Mouse (Mus musculus): ENCODE measurements around the gene Krtap24-1. TPM values are rescaled to one million over a fixed set of nuclear protein-coding genes. Genes with fewer than 3 reads are reported as not detected.
A peak's percentile ranks its signal among the peaks of the same experiment; 100 is the strongest.

The Krtap24-1 gene
- not detected in 2 replicates for polyA plus RNA-seq (2012; rRNA removed)

DNA sequence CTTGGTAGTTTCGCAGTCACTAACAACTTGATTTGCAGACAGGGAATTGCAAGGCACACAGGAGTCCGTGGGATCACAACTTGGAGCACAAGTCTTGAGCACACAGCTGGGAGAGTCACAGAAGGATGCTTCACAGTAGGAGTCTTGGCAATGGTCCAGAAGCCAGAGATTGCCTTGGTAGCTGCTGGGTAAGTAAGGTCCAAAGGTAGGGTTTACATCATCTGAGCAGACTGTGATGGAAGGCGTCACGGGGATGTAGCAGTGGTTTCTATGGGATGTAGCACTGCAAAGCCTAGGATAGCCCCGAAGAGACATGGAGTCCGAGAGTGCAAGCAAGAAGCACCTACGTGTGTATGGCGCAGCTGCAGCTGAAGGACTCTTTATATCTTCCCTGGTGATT, at the start of gene Krtap24-1:
TSS of gene Krtap24-1 (minus strand) at position 358 of the 400 bp plus-strand sequence.
- H3K27me3 ChIP-seq (replicated peaks; ENCODE audit: control insufficient read depth, insufficient read depth, low read length): no peaks in the 10 kb centered on the region
- H3K4me1 ChIP-seq (ENCODE audit: control insufficient read depth, insufficient read depth, low read length): no peaks in the 10 kb centered on the region
- TF ChIP-seq POLR2A (IDR thresholded peaks at IDR 0.05; ENCODE audit: low read depth, low read length) (no peak), CTCF (conservative IDR thresholded peaks at IDR 0.05; ENCODE audit: insufficient read depth, insufficient read length, low read depth, low read length) (no peak)
- no peak within 1 kb of the TSS for H3K27ac ChIP-seq (ENCODE audit: insufficient read depth, low read depth, low read length)
- H3K36me3 ChIP-seq (ENCODE audit: control insufficient read depth, insufficient read depth, low read length): no peaks in the 10 kb centered on the region
- peak; percentile 11 for DNase-seq
- no peak within 1 kb of the TSS for H3K4me3 ChIP-seq (ENCODE audit: insufficient read depth, low read depth, low read length)
- 90% methylated on average over 8 of the region's 8 CpGs for whole genome bisulfite sequencing

- no peak overlapping the region for H3K4me3 ChIP-seq (ENCODE audit: insufficient read depth, low read depth, low read length)
- peak; percentile 75 for TF ChIP-seq CTCF (conservative IDR thresholded peaks at IDR 0.05; ENCODE audit: insufficient read depth, insufficient read length, low read depth, low read length)
- no peak for TF ChIP-seq POLR2A (IDR thresholded peaks at IDR 0.05; ENCODE audit: low read depth, low read length)
- H3K36me3 ChIP-seq (ENCODE audit: control insufficient read depth, insufficient read depth, low read length): no peaks in the 10 kb centered on the region
- no peaks in the 10 kb centered on the region for H3K4me1 ChIP-seq (ENCODE audit: control insufficient read depth, insufficient read depth, low read length)
- H3K27me3 ChIP-seq (replicated peaks; ENCODE audit: control insufficient read depth, insufficient read depth, low read length): no peaks in the 10 kb centered on the region
- H3K27ac ChIP-seq (ENCODE audit: insufficient read depth, low read depth, low read length): no peak overlapping the region
- 60% methylated on average over 1 of the region's 1 CpGs for WGBS
- peak; percentile 28 for DNase-seq
Measured at GRCm38 (mm10) chr16:88657426-88657825, 45.3 kb upstream of the Krtap24-1 start.

- Histone ChIP-seq H3K4me1 (ENCODE audit: control insufficient read depth, insufficient read depth, low read length) (no peaks in the 10 kb centered on the region; the same call in 1 of the 2 replicates), H3K36me3 (ENCODE audit: control insufficient read depth, insufficient read depth, low read length) (no peaks in the 10 kb centered on the region), H3K27ac (ENCODE audit: insufficient read depth, low read depth, low read length) (no peak overlapping the region), H3K4me3 (ENCODE audit: insufficient read depth, low read depth, low read length) (no peak overlapping the region), H3K27me3 (replicated peaks; ENCODE audit: control insufficient read depth, insufficient read depth, low read length) (no peaks in the 10 kb centered on the region)
- no peak for TF ChIP-seq CTCF (conservative IDR thresholded peaks at IDR 0.05; ENCODE audit: insufficient read depth, insufficient read length, low read depth, low read length)
- no peak for TF ChIP-seq POLR2A (IDR thresholded peaks at IDR 0.05; ENCODE audit: low read depth, low read length)
- WGBS: 36% methylated on average over 2 of the region's 2 CpGs
- peak; percentile 63 for DNase-seq
Measured at GRCm38 (mm10) chr16:88651952-88652351, 39.9 kb upstream of the Krtap24-1 start.

DNA sequence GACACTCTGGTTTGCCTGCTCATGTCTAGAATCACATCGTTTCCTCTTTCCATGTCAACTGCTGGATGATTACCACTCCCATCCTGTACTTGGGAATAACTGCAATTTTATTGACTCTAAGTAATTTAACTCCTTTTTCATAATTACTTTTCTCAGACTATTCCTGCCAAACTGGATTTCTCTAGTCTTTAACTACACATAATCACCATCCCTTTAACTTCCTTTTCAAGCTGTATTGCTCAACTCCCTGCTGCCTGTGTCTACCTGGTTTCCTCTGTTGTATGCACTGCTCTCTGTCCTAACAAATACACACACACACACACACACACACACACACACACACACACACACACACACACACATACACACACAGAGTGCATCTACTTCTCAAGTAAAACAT, 39.0 kb upstream of the Krtap24-1 start:
- 35% methylated on average over 1 of the region's 1 CpGs for WGBS
- no peak overlapping the region for H3K27ac ChIP-seq (ENCODE audit: insufficient read depth, low read depth, low read length)
- no peaks in the 10 kb centered on the region for H3K27me3 ChIP-seq (replicated peaks; ENCODE audit: control insufficient read depth, insufficient read depth, low read length)
- no peak overlapping the region for H3K4me3 ChIP-seq (ENCODE audit: insufficient read depth, low read depth, low read length)
- no peaks in the 10 kb centered on the region; the same call in 1 of the 2 replicates for H3K4me1 ChIP-seq (ENCODE audit: control insufficient read depth, insufficient read depth, low read length)
- H3K36me3 ChIP-seq (ENCODE audit: control insufficient read depth, insufficient read depth, low read length): no peaks in the 10 kb centered on the region
- DNase-seq: no peak
- TF ChIP-seq CTCF (conservative IDR thresholded peaks at IDR 0.05; ENCODE audit: insufficient read depth, insufficient read length, low read depth, low read length): no peak

- H3K36me3 ChIP-seq (ENCODE audit: control insufficient read depth, insufficient read depth, low read length): no peaks in the 10 kb centered on the region
- TF ChIP-seq CTCF (conservative IDR thresholded peaks at IDR 0.05; ENCODE audit: insufficient read depth, insufficient read length, low read depth, low read length) (no peak), POLR2A (IDR thresholded peaks at IDR 0.05; ENCODE audit: low read depth, low read length) (no peak)
- 61% methylated on average over 10 of the region's 10 CpGs for WGBS
- DNase-seq: no peak
- no peaks in the 10 kb centered on the region; the same call in 1 of the 2 replicates for H3K4me1 ChIP-seq (ENCODE audit: control insufficient read depth, insufficient read depth, low read length)
- no peak within 1 kb of the TSS for H3K4me3 ChIP-seq (ENCODE audit: insufficient read depth, low read depth, low read length)
- H3K27ac ChIP-seq (ENCODE audit: insufficient read depth, low read depth, low read length): no peak within 1 kb of the TSS
- H3K27me3 ChIP-seq (replicated peaks; ENCODE audit: control insufficient read depth, insufficient read depth, low read length): no peaks in the 10 kb centered on the region
Measured at GRCm38 (mm10) chr16:88647358-88647846, 35.3 kb upstream of the Krtap24-1 start, which contains the start of gene Krtap26-1. Gene Krtap26-1, minus strand, starts transcription at chr16:88647796.

DNA sequence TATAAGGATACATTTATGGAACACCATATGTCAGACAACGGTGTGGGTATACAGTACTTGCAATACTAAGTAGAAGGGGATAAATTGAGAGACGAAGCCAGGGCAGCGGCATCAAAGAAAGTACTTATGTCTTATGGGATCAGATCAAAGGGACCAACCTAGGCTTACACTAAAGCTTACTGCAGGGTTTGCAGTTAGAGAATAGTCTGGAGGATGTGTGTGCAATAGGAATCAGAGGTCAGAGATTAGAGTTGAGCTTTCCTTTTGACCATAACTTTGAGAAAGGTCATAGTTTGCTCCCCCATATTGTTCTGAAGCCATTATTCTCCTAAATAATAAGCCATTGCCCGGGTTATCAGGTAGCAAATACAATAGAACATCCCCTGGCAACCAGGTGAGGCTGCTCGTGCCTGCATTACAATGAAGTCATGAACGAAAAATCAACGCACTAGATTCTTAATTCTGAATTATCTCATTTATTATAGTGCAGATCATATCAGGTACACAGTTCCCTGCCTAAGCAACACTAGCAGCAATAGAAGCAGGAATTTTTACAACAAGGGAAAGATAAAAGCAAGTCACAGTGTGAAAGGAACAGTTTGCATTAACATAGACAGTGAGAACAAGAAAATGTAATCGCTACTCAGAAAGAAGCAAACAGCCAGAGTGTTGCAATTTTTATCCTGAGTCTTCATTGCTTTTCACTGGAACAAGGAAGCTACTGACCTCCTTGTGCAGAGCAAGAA, 34.5 kb upstream of the Krtap24-1 start:
- H3K4me1 ChIP-seq (ENCODE audit: control insufficient read depth, insufficient read depth, low read length): no peaks in the 10 kb centered on the region
- DNase-seq: no peak
- WGBS: 84% methylated on average over 8 of the region's 8 CpGs
- no peak overlapping the region for H3K27ac ChIP-seq (ENCODE audit: insufficient read depth, low read depth, low read length)
- no peak overlapping the region for H3K4me3 ChIP-seq (ENCODE audit: insufficient read depth, low read depth, low read length)
- H3K27me3 ChIP-seq (replicated peaks; ENCODE audit: control insufficient read depth, insufficient read depth, low read length): no peaks in the 10 kb centered on the region
- H3K36me3 ChIP-seq (ENCODE audit: control insufficient read depth, insufficient read depth, low read length): no peaks in the 10 kb centered on the region
- TF ChIP-seq CTCF (conservative IDR thresholded peaks at IDR 0.05; ENCODE audit: insufficient read depth, insufficient read length, low read depth, low read length) (no peak), POLR2A (IDR thresholded peaks at IDR 0.05; ENCODE audit: low read depth, low read length) (no peak)

DNA sequence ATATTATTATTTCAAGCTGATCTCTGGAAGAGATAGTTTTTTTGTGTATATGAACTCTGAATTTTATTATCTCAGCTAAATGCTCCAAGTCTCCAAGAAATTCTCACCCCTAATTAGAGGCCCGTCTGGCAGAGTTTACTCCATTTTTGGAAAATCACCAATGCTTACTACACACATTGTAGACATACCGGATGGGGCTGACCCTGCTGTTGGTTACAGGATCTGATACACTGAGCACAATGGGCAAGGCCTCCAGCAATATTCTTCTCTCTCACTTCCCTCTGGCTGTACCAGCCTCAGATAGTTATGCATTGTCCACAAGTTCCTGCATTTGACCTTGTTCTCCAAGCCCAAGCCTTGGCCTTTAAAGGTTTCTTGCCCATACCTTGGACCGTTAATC, 28.0 kb upstream of the Krtap24-1 start:
- DNase-seq: no peak
- peaks cover 2% of the 10 kb centered on the region; the same call in 1 of the 2 replicates for H3K4me1 ChIP-seq (ENCODE audit: control insufficient read depth, insufficient read depth, low read length)
- H3K27me3 ChIP-seq (replicated peaks; ENCODE audit: control insufficient read depth, insufficient read depth, low read length): no peaks in the 10 kb centered on the region
- TF ChIP-seq POLR2A (IDR thresholded peaks at IDR 0.05; ENCODE audit: low read depth, low read length): no peak
- H3K4me3 ChIP-seq (ENCODE audit: insufficient read depth, low read depth, low read length): no peak overlapping the region
- WGBS: 71% methylated on average over 3 of the region's 3 CpGs
- H3K27ac ChIP-seq (ENCODE audit: insufficient read depth, low read depth, low read length): no peak overlapping the region
- no peaks in the 10 kb centered on the region for H3K36me3 ChIP-seq (ENCODE audit: control insufficient read depth, insufficient read depth, low read length)
